In the genomic region with DNA sequence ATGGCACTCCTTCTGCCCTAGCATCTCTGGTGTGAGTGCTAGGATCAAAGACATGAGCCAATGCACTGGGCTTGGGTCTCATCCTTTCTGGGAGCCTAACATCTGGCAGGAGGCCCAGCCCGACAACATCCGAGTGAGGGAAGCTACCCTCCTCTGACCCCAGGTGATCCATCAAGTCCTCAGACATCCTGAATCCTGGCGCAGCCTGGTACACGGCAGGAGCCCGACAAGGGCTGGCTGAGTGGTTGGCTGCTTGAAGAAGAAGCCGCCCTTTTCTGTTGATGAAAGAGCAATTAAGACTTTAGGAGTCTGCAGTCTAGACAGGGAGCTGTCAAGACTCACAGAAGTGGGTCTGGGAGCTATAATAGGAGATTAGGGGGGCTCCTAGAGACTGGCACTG, we compare ENCODE assay signal across 14 mouse cellular contexts.
A peak's percentile ranks its signal among the peaks of the same experiment; 100 is the strongest.
DNase-seq lines count a peak whose midpoint lies in the region; ATAC-seq and TF ChIP-seq lines count a peak whose summit lies in the region.
"Had no signal": no experiment of that assay in that cellular context is flagged by ENCODE, and none has a peak within 500 bp of the region (broad histone marks: within the 10 kb centered on the region; RNA-seq: fewer than 3 reads in every experiment).

No protein-coding gene starts in this region.

- H3K27ac ChIP-seq in lung, embryonic 14.5 days (ENCODE audit: low read depth) = no peak overlapping the region
- no peak overlapping the region for H3K27ac ChIP-seq in stomach, embryonic 14.5 days (ENCODE audit: low read length)
- no peak overlapping the region for H3K27ac ChIP-seq in liver, postnatal 0 days (ENCODE audit: low read depth)
- H3K27ac ChIP-seq: embryonic facial prominence, embryonic 15.5 days had no signal

- TF ChIP-seq EP300 in liver, postnatal 0 days (IDR thresholded peaks at IDR 0.05; ENCODE audit: low read depth) = no peak

- 7% methylated on average over 6 of the region's 6 CpGs for WGBS in lung, embryonic 14.5 days
- 8% methylated on average over 6 of the region's 6 CpGs for WGBS in stomach, embryonic 14.5 days
- WGBS in liver, postnatal 0 days (ENCODE audit: insufficient replicate concordance) = 37% methylated on average over 6 of the region's 6 CpGs

- H3K36me3 ChIP-seq in lung, embryonic 14.5 days (ENCODE audit: insufficient read depth) = no peaks in the 10 kb centered on the region
- no peaks in the 10 kb centered on the region for H3K36me3 ChIP-seq in stomach, embryonic 14.5 days (ENCODE audit: control insufficient read depth, insufficient read depth, low read length)
- no peaks in the 10 kb centered on the region for H3K36me3 ChIP-seq in liver, postnatal 0 days (replicated peaks; ENCODE audit: insufficient read depth, low read length)
- H3K36me3 ChIP-seq: embryonic facial prominence, embryonic 15.5 days; G1E had no signal

- no peak overlapping the region for H3K9ac ChIP-seq in lung, embryonic 14.5 days
- no peak overlapping the region for H3K9ac ChIP-seq in stomach, embryonic 14.5 days (replicated peaks; ENCODE audit: low read depth, low read length)
- H3K9ac ChIP-seq in liver, postnatal 0 days (replicated peaks) = no peak overlapping the region
- H3K9ac ChIP-seq: embryonic facial prominence, embryonic 15.5 days had no signal

- no peaks in the 10 kb centered on the region for H3K9me3 ChIP-seq in lung, embryonic 14.5 days (ENCODE audit: low read depth, low read length)
- H3K9me3 ChIP-seq in stomach, embryonic 14.5 days (ENCODE audit: control insufficient read depth, low read depth, low read length) = no peaks in the 10 kb centered on the region
- no peaks in the 10 kb centered on the region for H3K9me3 ChIP-seq in liver, postnatal 0 days (ENCODE audit: low read length)
- H3K9me3 ChIP-seq: embryonic facial prominence, embryonic 15.5 days had no signal

- 0 out of 2 replicates have a peak, but pooled peaks have one; percentile 35 for ATAC-seq in lung, embryonic 14.5 days (ENCODE audit: insufficient read depth)
- peak; percentile 61; the same call in 1 of the 2 replicates for ATAC-seq in stomach, embryonic 14.5 days (ENCODE audit: insufficient number of reproducible peaks, insufficient read depth, low FRiP score, low read depth)
- no peak for ATAC-seq in liver, postnatal 0 days
- ATAC-seq: lung, postnatal 0 days had no signal

- no peak overlapping the region for H3K4me3 ChIP-seq in lung, embryonic 14.5 days (ENCODE audit: low read depth, low read length)
- no peak overlapping the region for H3K4me3 ChIP-seq in stomach, embryonic 14.5 days (ENCODE audit: low read depth, low read length)
- H3K4me3 ChIP-seq in liver, postnatal 0 days (ENCODE audit: low read depth, low read length) = no peak overlapping the region
- H3K4me3 ChIP-seq: embryonic facial prominence, embryonic 15.5 days had no signal

- 0 out of 2 replicates have a peak, but pooled peaks have one; percentile 6 for TF ChIP-seq CTCF in lung, embryonic 14.5 days (IDR thresholded peaks at IDR 0.05; ENCODE audit: low read depth)
- TF ChIP-seq CTCF in liver, postnatal 0 days (IDR thresholded peaks at IDR 0.05; ENCODE audit: low read depth) = no peak

- H3K4me1 ChIP-seq in lung, embryonic 14.5 days (ENCODE audit: insufficient read depth) = peaks cover 8% of the 10 kb centered on the region; the same call in 1 of the 2 replicates
- peaks cover 27% of the 10 kb centered on the region for H3K4me1 ChIP-seq in stomach, embryonic 14.5 days (ENCODE audit: control insufficient read depth, insufficient read depth, low read length)
- no peaks in the 10 kb centered on the region for H3K4me1 ChIP-seq in liver, postnatal 0 days (ENCODE audit: insufficient read depth)

- no peak overlapping the region for H3K4me2 ChIP-seq in lung, embryonic 14.5 days
- no peak overlapping the region for H3K4me2 ChIP-seq in stomach, embryonic 14.5 days (replicated peaks; ENCODE audit: low read depth, low read length)
- H3K4me2 ChIP-seq in liver, postnatal 0 days (ENCODE audit: low read depth, low read length) = no peak overlapping the region
- H3K4me2 ChIP-seq: embryonic facial prominence, embryonic 15.5 days had no signal

- H3K27me3 ChIP-seq in lung, embryonic 14.5 days (ENCODE audit: insufficient read depth, low read length) = no peaks in the 10 kb centered on the region
- no peaks in the 10 kb centered on the region for H3K27me3 ChIP-seq in stomach, embryonic 14.5 days (ENCODE audit: control insufficient read depth, insufficient read depth, low read length)
- H3K27me3 ChIP-seq in liver, postnatal 0 days (ENCODE audit: insufficient read depth, low read length) = no peaks in the 10 kb centered on the region

- peak; percentile 35 for DNase-seq in adrenal gland, postnatal 14 days
- DNase-seq in adrenal gland, postnatal 36 days = no peak
- peak; percentile 43 for DNase-seq in lung, embryonic 14.5 days
- no peak for DNase-seq in lung, postnatal 25 days (ENCODE audit: low spot score)
- peak; percentile 84 for DNase-seq in mesoderm, embryonic 11.5 days (ENCODE audit: low read depth, low spot score)
- no peak for DNase-seq in liver, postnatal 0 days
- DNase-seq in thymus, postnatal 36 days = no peak
- DNase-seq: adrenal gland, adult 8-10 months; cerebellum, adult 2 months; heart, postnatal 4 days had no signal

Comparison
In these comparisons a context has a peak if more than half of its experiments do, and no peak if none do; other contexts are left out.
1. DNase-seq: peak in adrenal gland, postnatal 14 days (single experiment), lung, embryonic 14.5 days (single experiment) and mesoderm, embryonic 11.5 days (single experiment); none in adrenal gland, postnatal 36 days (0 of 2), lung, postnatal 25 days (single experiment), liver, postnatal 0 days (single experiment) and thymus, postnatal 36 days (0 of 2).